Mouse (Mus musculus) small intestine, adult 2 months (tissue): ENCODE data around the gene Tmem120a.

Source experiments
- CTCF ChIP-seq: fragments of 200-500 bp; IDR thresholded peaks from 2 replicates; pipeline ENCODE4 v1.5.1; 2012; ENCODE audit warnings: low read depth, mild to moderate bottlenecking, control low read depth, inconsistent platforms, low read length, moderate library complexity, mixed read lengths; ENCODE audit not compliant: insufficient replicate concordance, insufficient read length; ENCODE audit errors: extremely low read depth
- POLR2A ChIP-seq: fragments of 200-500 bp; IDR thresholded peaks from 2 replicates; pipeline ENCODE4 v1.6.1; 2012; ENCODE audit warnings: low read depth, mild to moderate bottlenecking, control low read depth, inconsistent platforms, low read length, moderate library complexity

DNA sequence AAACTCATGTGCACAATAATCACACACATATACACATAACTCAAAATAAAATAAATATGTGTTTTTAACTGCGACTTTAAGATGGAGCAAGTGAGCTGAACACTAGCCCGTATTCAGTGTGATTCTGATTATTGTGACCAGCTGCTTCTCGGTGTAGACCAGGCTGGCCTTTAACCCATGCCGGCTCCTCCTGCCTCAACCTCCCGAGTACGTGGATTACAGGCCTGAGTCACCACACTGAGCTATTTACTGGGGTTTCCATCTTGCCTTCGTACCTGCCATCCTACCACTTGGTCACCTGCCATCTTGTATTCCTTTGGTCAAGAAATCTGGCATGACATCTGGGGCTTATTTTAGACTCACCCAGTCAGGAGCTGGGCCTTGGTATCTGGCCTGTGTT lies 40.8 kb downstream of the Tmem120a start:
- no peak for TF ChIP-seq CTCF
- no peak for TF ChIP-seq POLR2A
